Mouse (Mus musculus): ENCODE data around the gene Gm29094.

The Gm29094 gene

DNA sequence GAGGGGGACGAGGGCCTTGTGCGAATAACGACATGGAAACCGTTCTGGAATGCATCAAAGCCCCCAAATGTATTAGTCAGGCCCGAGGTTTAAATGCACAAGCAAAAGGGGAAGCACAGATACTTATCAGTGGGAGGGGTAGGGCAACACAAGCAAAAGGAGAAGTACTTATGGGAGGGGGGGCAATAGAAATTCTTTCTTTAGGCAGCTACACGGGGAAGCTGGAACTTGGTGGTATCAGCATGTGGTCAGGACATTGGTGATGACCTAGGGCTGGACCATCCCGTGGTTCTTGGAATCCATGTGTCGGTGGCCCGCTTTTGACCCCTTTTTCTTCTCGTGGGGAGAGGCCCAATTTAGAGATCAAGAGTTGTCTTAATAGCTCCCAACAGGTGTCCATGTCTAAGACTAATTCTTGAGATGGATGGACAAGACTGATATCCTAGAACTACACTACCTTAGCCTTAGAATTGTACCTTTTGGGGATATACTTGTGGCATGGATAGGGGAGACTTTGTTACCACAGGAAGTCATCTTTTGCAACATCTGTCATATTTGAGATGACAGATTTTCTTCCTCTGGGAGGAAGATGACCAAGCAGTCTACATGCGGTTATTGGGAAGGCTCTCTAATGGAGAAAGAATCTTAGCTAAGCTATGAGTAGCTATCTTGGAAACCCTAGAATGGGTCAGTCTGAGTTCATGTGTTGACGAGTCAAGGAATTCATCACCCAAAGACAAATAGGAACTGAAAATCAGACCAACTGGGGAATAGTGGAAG lies 57.6 kb downstream of the Gm29094 start:
- no peak for DNase-seq

- DNase-seq = no peak
These were observed 64.8 kb downstream of the Gm29094 start for GRCm38 (mm10) chr9:89263968-89264367.

DNA sequence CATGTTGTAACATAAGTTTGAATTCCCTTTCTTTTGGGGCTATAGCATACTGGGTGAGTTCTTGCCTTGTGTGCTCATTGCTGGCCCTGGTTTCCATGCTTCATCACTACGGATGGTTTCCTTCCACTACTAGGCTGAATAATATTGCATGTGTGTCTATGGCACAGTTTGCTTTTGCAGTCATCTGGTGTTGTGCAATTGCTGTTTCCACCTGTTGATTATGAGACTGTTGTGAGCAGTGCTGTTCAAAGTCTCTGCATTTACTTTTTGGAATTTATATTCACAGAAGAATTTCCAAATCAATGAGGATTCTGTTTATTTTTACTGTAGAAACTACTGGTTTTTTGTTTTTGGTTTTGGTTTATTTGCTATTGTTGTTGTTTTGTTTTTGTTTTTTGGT lies 65.4 kb downstream of the Gm29094 start:
- no peak for DNase-seq
